Mouse (Mus musculus): ENCODE results near the gene Olfr56.

- TF ChIP-seq CTCF (IDR thresholded peaks at IDR 0.05) (no peak), EP300 (IDR thresholded peaks at IDR 0.05) (no peak)
Observed at GRCm38 (mm10) chr11:49090551-49090950, 111.9 kb downstream of the Olfr56 start.

All from lung, postnatal 0 days (tissue).